In the genomic region with DNA sequence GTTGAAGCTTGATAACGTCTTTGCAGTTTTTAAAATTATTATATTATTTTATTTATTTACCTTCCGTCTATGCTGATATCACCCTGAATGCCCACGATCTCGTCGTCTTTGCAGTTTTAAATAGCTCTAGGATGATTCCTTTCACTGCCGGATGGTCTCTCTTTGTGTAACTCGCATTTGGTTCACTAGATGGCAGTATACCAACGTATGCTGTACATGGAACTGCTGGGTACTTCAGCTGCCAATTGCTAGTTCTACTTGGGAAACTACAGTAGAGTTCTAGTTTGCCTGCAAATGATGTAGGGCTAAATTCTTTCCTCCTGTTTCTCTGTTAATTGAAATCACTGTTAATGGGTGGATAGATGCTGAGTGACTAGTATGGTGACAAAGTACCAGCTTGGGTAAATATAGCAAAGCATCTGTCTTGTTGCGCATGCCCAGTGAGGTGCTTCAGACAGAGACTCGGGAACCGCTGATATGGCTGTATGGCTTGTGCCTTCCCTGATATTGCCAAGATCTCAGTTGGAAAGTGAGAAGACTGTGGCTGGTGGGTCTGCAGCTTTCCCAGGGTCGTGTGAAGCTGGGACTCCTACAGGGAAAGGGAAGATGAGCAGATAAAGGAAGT, we compare ENCODE assay signal across 9 mouse cellular contexts. TPM values are rescaled to one million over a fixed set of nuclear protein-coding genes. Genes with fewer than 3 reads are reported as not detected.
A peak's percentile ranks its signal among the peaks of the same experiment; 100 is the strongest.
DNase-seq lines count a peak whose midpoint lies in the region; ATAC-seq and TF ChIP-seq lines count a peak whose summit lies in the region.
"Had no signal": no experiment of that assay in that cellular context is flagged by ENCODE, and none has a peak within 500 bp of the region (broad histone marks: within the 10 kb centered on the region; RNA-seq: fewer than 3 reads in every experiment).

No protein-coding gene starts in this region.

- H3K9me3 ChIP-seq in midbrain, embryonic 11.5 days (ENCODE audit: control insufficient read depth, low read length) = no peaks in the 10 kb centered on the region
- no peaks in the 10 kb centered on the region for H3K9me3 ChIP-seq in midbrain, embryonic 15.5 days
- no peaks in the 10 kb centered on the region for H3K9me3 ChIP-seq in forebrain, embryonic 14.5 days (replicated peaks; ENCODE audit: control insufficient read depth, low read length)
- H3K9me3 ChIP-seq in hindbrain, embryonic 14.5 days (ENCODE audit: control insufficient read depth, low read length) = no peaks in the 10 kb centered on the region

- H3K27ac ChIP-seq in midbrain, embryonic 11.5 days (ENCODE audit: low read depth, low read length) = no peak overlapping the region
- H3K27ac ChIP-seq in midbrain, embryonic 15.5 days = no peak overlapping the region
- no peak overlapping the region for H3K27ac ChIP-seq in bone marrow, adult 2 months (ENCODE audit: control insufficient read depth, insufficient read depth, low read depth, low read length, poor library complexity)
- no peak overlapping the region for H3K27ac ChIP-seq in forebrain, embryonic 14.5 days (ENCODE audit: low read depth, low read length)
- H3K27ac ChIP-seq in hindbrain, embryonic 14.5 days = no peak overlapping the region

- no peaks in the 10 kb centered on the region for H3K27me3 ChIP-seq in midbrain, embryonic 11.5 days (ENCODE audit: control insufficient read depth, insufficient read depth, low read length)
- no peaks in the 10 kb centered on the region for H3K27me3 ChIP-seq in midbrain, embryonic 15.5 days (replicated peaks)
- no peaks in the 10 kb centered on the region for H3K27me3 ChIP-seq in forebrain, embryonic 14.5 days (replicated peaks; ENCODE audit: control insufficient read depth, insufficient read depth, low read length)
- no peaks in the 10 kb centered on the region for H3K27me3 ChIP-seq in hindbrain, embryonic 14.5 days (ENCODE audit: control insufficient read depth, insufficient read depth, low read length)

- H3K9ac ChIP-seq in midbrain, embryonic 11.5 days (ENCODE audit: low read length) = no peak overlapping the region
- no peak overlapping the region for H3K9ac ChIP-seq in midbrain, embryonic 15.5 days
- no peak overlapping the region for H3K9ac ChIP-seq in forebrain, embryonic 14.5 days (ENCODE audit: low read length)
- no peak overlapping the region for H3K9ac ChIP-seq in hindbrain, embryonic 14.5 days

- WGBS in midbrain, embryonic 11.5 days = 41% methylated on average over 12 of the region's 12 CpGs
- 36% methylated on average over 12 of the region's 12 CpGs for WGBS in midbrain, embryonic 15.5 days
- WGBS in bone marrow, adult 2 months = 29% methylated on average over 12 of the region's 12 CpGs
- 39% methylated on average over 12 of the region's 12 CpGs for WGBS in forebrain, embryonic 14.5 days
- WGBS in hindbrain, embryonic 14.5 days = 37% methylated on average over 12 of the region's 12 CpGs

- no peak overlapping the region for H3K4me3 ChIP-seq in midbrain, embryonic 11.5 days (ENCODE audit: low read depth, low read length)
- H3K4me3 ChIP-seq in midbrain, embryonic 15.5 days = no peak overlapping the region
- H3K4me3 ChIP-seq in bone marrow, adult 2 months (replicated peaks; ENCODE audit: control insufficient read depth, low read depth, low read length) = no peak overlapping the region
- H3K4me3 ChIP-seq in forebrain, embryonic 14.5 days (ENCODE audit: low read depth, low read length) = no peak overlapping the region
- H3K4me3 ChIP-seq in hindbrain, embryonic 14.5 days (replicated peaks; ENCODE audit: low read length) = no peak overlapping the region
- H3K4me3 ChIP-seq: erythroblast, embryonic 14.5 days had no signal

- no peak for ATAC-seq in midbrain, embryonic 11.5 days (ENCODE audit: low FRiP score)
- no peak for ATAC-seq in midbrain, embryonic 15.5 days (replicated peaks)
- peak; percentile 69; the same call in 1 of the 2 replicates for ATAC-seq in forebrain, embryonic 14.5 days
- ATAC-seq in hindbrain, embryonic 14.5 days (ENCODE audit: low FRiP score) = peak; percentile 62; the same call in 1 of the 2 replicates
- ATAC-seq in erythroblast, adult 5-6 weeks (replicated peaks; ENCODE audit: low FRiP score, poor library complexity, severe bottlenecking) = no peak; the same call in 1 of the 2 replicates

- no peaks in the 10 kb centered on the region for H3K36me3 ChIP-seq in midbrain, embryonic 11.5 days (ENCODE audit: control insufficient read depth, insufficient read depth, low read length)
- no peaks in the 10 kb centered on the region for H3K36me3 ChIP-seq in midbrain, embryonic 15.5 days (replicated peaks)
- H3K36me3 ChIP-seq in forebrain, embryonic 14.5 days (ENCODE audit: control insufficient read depth, insufficient read depth, low read length) = no peaks in the 10 kb centered on the region
- no peaks in the 10 kb centered on the region for H3K36me3 ChIP-seq in hindbrain, embryonic 14.5 days (replicated peaks; ENCODE audit: control insufficient read depth, insufficient read depth)

- no peak for TF ChIP-seq POLR2A in bone marrow, adult 2 months (IDR thresholded peaks at IDR 0.05; ENCODE audit: borderline replicate concordance, control insufficient read depth, low read depth, low read length)

- peak; percentile 97 for DNase-seq in midbrain, embryonic 11.5 days (ENCODE audit: low spot score, missing footprints)
- DNase-seq in forebrain, embryonic 14.5 days (ENCODE audit: low spot score) = peak; percentile 93
- peak; percentile 94 for DNase-seq in hindbrain, embryonic 14.5 days (ENCODE audit: low spot score)
- DNase-seq in left cerebral cortex, postnatal 14 days (ENCODE audit: low spot score in 2 of 2) = peak; percentile 92 to 94
- DNase-seq in natural killer cell, adult 2 months (ENCODE audit: low spot score in 2 of 2) = peak; percentile 16 to 26

- no peak overlapping the region for H3K4me2 ChIP-seq in midbrain, embryonic 11.5 days
- no peak overlapping the region for H3K4me2 ChIP-seq in midbrain, embryonic 15.5 days
- no peak overlapping the region for H3K4me2 ChIP-seq in forebrain, embryonic 14.5 days (ENCODE audit: low read length)
- H3K4me2 ChIP-seq in hindbrain, embryonic 14.5 days (replicated peaks) = no peak overlapping the region

- 0 out of 2 replicates have a peak, but pooled peaks have one; percentile 22 for TF ChIP-seq CTCF in bone marrow, adult 2 months (IDR thresholded peaks at IDR 0.05; ENCODE audit: control insufficient read depth, insufficient read depth, low read length)

- intact Hi-C loops in left cerebral cortex, postnatal 14 days (cut with DNase I) = loop anchor here (5.0 kb wide), 2 partner anchors 235 to 265 kb away; no protein-coding TSS in a partner anchor

- H3K4me1 ChIP-seq in midbrain, embryonic 11.5 days (ENCODE audit: control insufficient read depth, insufficient read depth, low read length) = no peaks in the 10 kb centered on the region
- H3K4me1 ChIP-seq in midbrain, embryonic 15.5 days = no peaks in the 10 kb centered on the region
- H3K4me1 ChIP-seq in bone marrow, adult 2 months (ENCODE audit: control insufficient read depth, insufficient read depth, low read length) = no peaks in the 10 kb centered on the region
- H3K4me1 ChIP-seq in forebrain, embryonic 14.5 days (ENCODE audit: control insufficient read depth, insufficient read depth, low read length) = no peaks in the 10 kb centered on the region
- no peaks in the 10 kb centered on the region for H3K4me1 ChIP-seq in hindbrain, embryonic 14.5 days (replicated peaks; ENCODE audit: control insufficient read depth, insufficient read depth, low read length)

RNA-seq across cellular contexts. Expression of gene Tvp23b, which starts 22.6 kb away (rescaled TPM):
- 44.4 and 48.7 TPM in 2 replicates for polyA plus RNA-seq in midbrain, embryonic 11.5 days (2014; fragmentation: Nextera tagmentation; extraction: Ambion mirVana)
- 56.9 and 58.7 TPM in 2 replicates for polyA plus RNA-seq in midbrain, embryonic 15.5 days (2015; fragmentation: Nextera tagmentation; extraction: Ambion mirVana)
- 6.4 and 11.0 TPM in 2 replicates for polyA plus RNA-seq in bone marrow, adult 2 months (2011; ENCODE audit: insufficient read depth, insufficient read length, low replicate concordance, missing spikeins)
- polyA plus RNA-seq in forebrain, embryonic 14.5 days (2014; fragmentation: Nextera tagmentation; extraction: Ambion mirVana) = 55.7 and 61.1 TPM in 2 replicates
- polyA plus RNA-seq in hindbrain, embryonic 14.5 days (2014; fragmentation: Nextera tagmentation; extraction: Ambion mirVana) = 52.8 and 58.9 TPM in 2 replicates
- total RNA-seq in left cerebral cortex, postnatal 14 days (2021) = 10 to 100 TPM; 23.8 to 23.9 TPM
- total RNA-seq in erythroblast, adult 5-6 weeks (2015; ENCODE audit: low replicate concordance) = 2.7 and 10.7 TPM in 2 replicates
- 2.4 and 5.7 TPM in 2 replicates for total RNA-seq in erythroblast, adult 5-6 weeks (2017; ENCODE audit: low replicate concordance)
- polyA plus RNA-seq: erythroblast, embryonic 14.5 days had no signal

RNA-seq across cellular contexts. Expression of gene Cdrt4, which starts 49.2 kb away (rescaled TPM):
- polyA plus RNA-seq in midbrain, embryonic 11.5 days (2014; fragmentation: Nextera tagmentation; extraction: Ambion mirVana) = 0.32 TPM in 1 of 2 replicates, not detected in the other
- polyA plus RNA-seq in midbrain, embryonic 15.5 days (2015; fragmentation: Nextera tagmentation; extraction: Ambion mirVana) = not detected in 2 replicates
- not detected in 2 replicates for polyA plus RNA-seq in bone marrow, adult 2 months (2011; ENCODE audit: insufficient read depth, insufficient read length, low replicate concordance, missing spikeins)
- not detected in 2 replicates for polyA plus RNA-seq in forebrain, embryonic 14.5 days (2014; fragmentation: Nextera tagmentation; extraction: Ambion mirVana)
- not detected in 2 replicates for polyA plus RNA-seq in hindbrain, embryonic 14.5 days (2014; fragmentation: Nextera tagmentation; extraction: Ambion mirVana)
- total RNA-seq in left cerebral cortex, postnatal 14 days (2021) = not detected
- not detected in 2 replicates for total RNA-seq in erythroblast, adult 5-6 weeks (2015; ENCODE audit: low replicate concordance)
- not detected in 2 replicates for total RNA-seq in erythroblast, adult 5-6 weeks (2017; ENCODE audit: low replicate concordance)
- polyA plus RNA-seq: erythroblast, embryonic 14.5 days had no signal

RNA-seq across cellular contexts. Expression of gene Fbxw10, which starts 54.9 kb away (rescaled TPM):
- 0.45 and 0.63 TPM in 2 replicates for polyA plus RNA-seq in midbrain, embryonic 11.5 days (2014; fragmentation: Nextera tagmentation; extraction: Ambion mirVana)
- polyA plus RNA-seq in midbrain, embryonic 15.5 days (2015; fragmentation: Nextera tagmentation; extraction: Ambion mirVana) = 0.41 and 0.50 TPM in 2 replicates
- polyA plus RNA-seq in bone marrow, adult 2 months (2011; ENCODE audit: insufficient read depth, insufficient read length, low replicate concordance, missing spikeins) = 0.79 and 2.5 TPM in 2 replicates
- 0.20 and 0.21 TPM in 2 replicates for polyA plus RNA-seq in forebrain, embryonic 14.5 days (2014; fragmentation: Nextera tagmentation; extraction: Ambion mirVana)
- polyA plus RNA-seq in hindbrain, embryonic 14.5 days (2014; fragmentation: Nextera tagmentation; extraction: Ambion mirVana) = 0.25 and 0.61 TPM in 2 replicates
- under 1 TPM; 0.53 to 0.64 TPM for total RNA-seq in left cerebral cortex, postnatal 14 days (2021)
- not detected in 2 replicates for total RNA-seq in erythroblast, adult 5-6 weeks (2015; ENCODE audit: low replicate concordance)
- total RNA-seq in erythroblast, adult 5-6 weeks (2017; ENCODE audit: low replicate concordance) = 0.42 TPM in 1 of 2 replicates, not detected in the other
- polyA plus RNA-seq: erythroblast, embryonic 14.5 days had no signal

Comparison
In these comparisons a context has a peak if more than half of its experiments do, and no peak if none do; other contexts are left out.
1. ATAC-seq: peak in forebrain, embryonic 14.5 days (single experiment) and hindbrain, embryonic 14.5 days (single experiment); none in midbrain, embryonic 11.5 days (single experiment), midbrain, embryonic 15.5 days (single experiment) and erythroblast, adult 5-6 weeks (single experiment).
2. DNase-seq: peak in every context shown above with its lines; median percentile 97 in midbrain, embryonic 11.5 days; 94 in hindbrain, embryonic 14.5 days; 93 in forebrain, embryonic 14.5 days; 93 in left cerebral cortex, postnatal 14 days; 21 in natural killer cell, adult 2 months.